Comparison of ENCODE assay signal across 11 mouse cellular contexts in the genomic region with DNA sequence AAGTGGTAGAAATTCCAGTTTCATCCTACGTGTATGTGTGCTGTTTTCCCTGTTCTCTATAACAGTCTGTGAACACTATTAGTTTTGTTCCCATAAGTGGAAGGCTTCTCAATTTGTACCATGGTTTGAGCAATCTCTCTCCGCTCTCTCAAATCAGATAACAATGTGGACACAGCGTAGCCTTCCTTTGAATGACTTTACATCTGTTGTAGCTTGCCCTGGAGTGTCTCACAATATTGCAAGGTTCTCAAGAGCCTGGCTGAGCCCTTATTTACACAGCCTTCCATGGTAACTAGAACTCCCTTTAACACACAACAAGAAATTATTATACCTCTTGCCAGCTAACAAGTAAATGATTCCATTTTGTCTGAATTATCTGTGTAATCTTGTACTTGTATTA.
"Had no signal": no experiment of that assay in that cellular context is flagged by ENCODE, and none has a peak within 500 bp of the region (broad histone marks: within the 10 kb centered on the region; RNA-seq: fewer than 3 reads in every experiment).

No protein-coding gene starts in this region.

- H3K4me1 ChIP-seq: intestine, embryonic 15.5 days; liver, embryonic 15.5 days; megakaryocyte, embryonic 14.5 days had no signal

- H3K4me3 ChIP-seq: intestine, embryonic 15.5 days; kidney, embryonic 15.5 days; left cerebral cortex, adult 2 months; limb, embryonic 10.5 days; liver, embryonic 15.5 days; megakaryocyte, embryonic 14.5 days; midbrain, embryonic 15.5 days; neural tube, embryonic 12.5 days had no signal

- DNase-seq: kidney, adult 18-20 months; kidney, postnatal 14 days; thymus, postnatal 4 days had no signal
